Mouse (Mus musculus): ENCODE measurements around the gene Cacna1a.

GRCm38 (mm10) chr8:84615666-84616485 is 227.6 kb downstream of the Cacna1a start:
- TF ChIP-seq CTCF (IDR thresholded peaks at IDR 0.05; ENCODE audit: extremely low read depth, insufficient read depth, low read length) (no peak), POLR2A (IDR thresholded peaks at IDR 0.05; ENCODE audit: extremely low read depth, insufficient read depth, low read length) (no peak)

Measured in cortical plate, adult 2 months (tissue).